Mouse (Mus musculus) bone marrow macrophage, adult 2 months (primary cell): ENCODE data around the gene Nudt6.

ENCODE experiments used
- CTCF ChIP-seq: IDR thresholded peaks from 2 replicates; pipeline ENCODE4 v1.5.1; 2012; ENCODE audit warnings: low read depth, mild to moderate bottlenecking, low read length, moderate library complexity
- POLR2A ChIP-seq: IDR thresholded peaks from 2 replicates; pipeline ENCODE4 v1.6.1; 2012; ENCODE audit warnings: mild to moderate bottlenecking, low read depth, low read length, borderline replicate concordance

GRCm38 (mm10) chr3:37401729-37402610 is 18.0 kb downstream of the Nudt6 start:
- no peak for TF ChIP-seq CTCF
- TF ChIP-seq POLR2A = no peak
